Mouse (Mus musculus): ENCODE results near the gene Slc35e1. TPM values are rescaled to one million over a fixed set of nuclear protein-coding genes. Genes with fewer than 3 reads are reported as not detected.
A peak's percentile ranks its signal among the peaks of the same experiment; 100 is the strongest.

Gene Slc35e1
- total and polyA plus RNA-seq, 2 experiments from 2014 or later = 12.0 to 69.4 TPM

GRCm38 (mm10) chr8:72513158-72513557, 20.7 kb upstream of the Slc35e1 start:
- Histone ChIP-seq H3K9ac (replicated peaks; ENCODE audit: low read length, poor library complexity, severe bottlenecking) (no peak overlapping the region), H3K4me1 (ENCODE audit: insufficient read depth, low read length) (no peaks in the 10 kb centered on the region), H3K27me3 (ENCODE audit: insufficient read depth, low read length) (no peaks in the 10 kb centered on the region), H3K4me2 (ENCODE audit: low read depth, low read length, poor library complexity, severe bottlenecking) (no peak overlapping the region), H3K9me3 (ENCODE audit: low read length) (no peaks in the 10 kb centered on the region), H3K36me3 (ENCODE audit: insufficient read depth, low read length) (no peaks in the 10 kb centered on the region), H3K27ac (ENCODE audit: low read depth, low read length) (no peak overlapping the region), H3K4me3 (ENCODE audit: low read depth, low read length) (no peak overlapping the region)
- TF ChIP-seq CTCF (IDR thresholded peaks at IDR 0.05) = no peak
- ATAC-seq (ENCODE audit: low FRiP score) = no peak
- DNase-seq (ENCODE audit: low spot score) = no peak
- WGBS = 64% methylated on average over 1 of the region's 1 CpGs

DNA sequence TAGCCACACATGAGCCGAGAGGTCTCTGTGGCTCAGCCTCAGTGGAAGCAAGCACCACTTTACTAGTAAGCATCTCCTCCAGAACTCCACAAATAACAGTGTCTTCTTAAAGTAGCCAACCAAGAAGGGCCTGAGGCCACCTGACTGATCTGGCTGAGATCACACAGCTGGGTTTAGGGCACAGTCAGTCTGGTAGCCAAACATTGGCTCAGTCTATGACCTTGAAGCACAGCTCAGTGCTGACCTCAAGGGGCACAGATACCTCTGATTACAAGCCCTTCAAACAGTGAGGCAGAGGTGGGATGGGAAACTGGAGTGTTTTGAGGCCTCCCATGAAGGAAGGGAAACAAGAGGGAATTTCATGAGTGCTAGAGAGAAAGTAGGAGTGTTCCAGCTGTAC, 20.2 kb upstream of the Slc35e1 start:
- no peaks in the 10 kb centered on the region for H3K4me1 ChIP-seq (ENCODE audit: insufficient read depth, low read length)
- H3K27me3 ChIP-seq (ENCODE audit: insufficient read depth, low read length) = no peaks in the 10 kb centered on the region
- no peak overlapping the region for H3K4me3 ChIP-seq (ENCODE audit: low read depth, low read length)
- no peaks in the 10 kb centered on the region for H3K9me3 ChIP-seq (ENCODE audit: low read length)
- no peaks in the 10 kb centered on the region for H3K36me3 ChIP-seq (ENCODE audit: insufficient read depth, low read length)
- no peak overlapping the region for H3K9ac ChIP-seq (replicated peaks; ENCODE audit: low read length, poor library complexity, severe bottlenecking)
- no peak for TF ChIP-seq CTCF (IDR thresholded peaks at IDR 0.05)
- WGBS = 93% methylated on average over 1 of the region's 1 CpGs
- DNase-seq (ENCODE audit: low spot score) = no peak
- H3K4me2 ChIP-seq (ENCODE audit: low read depth, low read length, poor library complexity, severe bottlenecking) = no peak overlapping the region
- ATAC-seq (ENCODE audit: low FRiP score) = no peak
- H3K27ac ChIP-seq (ENCODE audit: low read depth, low read length) = no peak overlapping the region

DNA sequence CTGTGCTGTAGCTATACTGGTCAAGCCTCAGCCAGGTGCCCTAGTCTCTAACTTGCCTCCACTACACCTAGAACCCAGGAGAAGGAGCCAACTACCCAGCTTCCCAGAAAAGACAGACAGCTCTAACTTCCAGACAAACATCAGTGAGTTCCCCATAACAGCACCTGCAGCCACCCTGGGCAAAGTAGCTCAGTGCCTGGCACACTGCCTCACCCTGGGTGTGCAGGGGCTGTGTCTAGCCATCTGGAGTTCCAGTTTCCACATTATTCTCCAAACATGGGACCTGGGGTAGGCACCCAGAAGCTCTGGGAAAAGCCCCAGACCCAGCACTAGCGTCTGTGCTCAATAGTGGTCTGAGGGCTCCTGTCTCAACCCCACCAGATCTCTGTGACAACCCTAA, 15.1 kb upstream of the Slc35e1 start:
- Histone ChIP-seq H3K27me3 (ENCODE audit: insufficient read depth, low read length) (no peaks in the 10 kb centered on the region), H3K9ac (replicated peaks; ENCODE audit: low read length, poor library complexity, severe bottlenecking) (no peak overlapping the region), H3K27ac (ENCODE audit: low read depth, low read length) (no peak overlapping the region), H3K36me3 (ENCODE audit: insufficient read depth, low read length) (no peaks in the 10 kb centered on the region), H3K9me3 (ENCODE audit: low read length) (no peaks in the 10 kb centered on the region), H3K4me2 (ENCODE audit: low read depth, low read length, poor library complexity, severe bottlenecking) (no peak overlapping the region), H3K4me1 (ENCODE audit: insufficient read depth, low read length) (no peaks in the 10 kb centered on the region), H3K4me3 (ENCODE audit: low read depth, low read length) (no peak overlapping the region)
- ATAC-seq (ENCODE audit: low FRiP score) (no peak), DNase-seq (ENCODE audit: low spot score) (no peak)
- TF ChIP-seq CTCF (IDR thresholded peaks at IDR 0.05) = no peak
- WGBS = 72% methylated on average over 1 of the region's 1 CpGs

- H3K27ac ChIP-seq (ENCODE audit: low read depth, low read length) = no peak overlapping the region
- H3K9ac ChIP-seq (replicated peaks; ENCODE audit: low read length, poor library complexity, severe bottlenecking) = no peak overlapping the region
- DNase-seq (ENCODE audit: low spot score) = no peak
- H3K4me3 ChIP-seq (ENCODE audit: low read depth, low read length) = no peak overlapping the region
- no peak; the same call in 1 of the 2 replicates for ATAC-seq (ENCODE audit: low FRiP score)
- no peaks in the 10 kb centered on the region for H3K4me1 ChIP-seq (ENCODE audit: insufficient read depth, low read length)
- no peaks in the 10 kb centered on the region for H3K36me3 ChIP-seq (ENCODE audit: insufficient read depth, low read length)
- TF ChIP-seq CTCF (IDR thresholded peaks at IDR 0.05) = no peak
- no peak overlapping the region for H3K4me2 ChIP-seq (ENCODE audit: low read depth, low read length, poor library complexity, severe bottlenecking)
- no peaks in the 10 kb centered on the region for H3K27me3 ChIP-seq (ENCODE audit: insufficient read depth, low read length)
- H3K9me3 ChIP-seq (ENCODE audit: low read length) = no peaks in the 10 kb centered on the region
These were observed 12.4 kb upstream of the Slc35e1 start for GRCm38 (mm10) chr8:72504637-72505314.

DNA sequence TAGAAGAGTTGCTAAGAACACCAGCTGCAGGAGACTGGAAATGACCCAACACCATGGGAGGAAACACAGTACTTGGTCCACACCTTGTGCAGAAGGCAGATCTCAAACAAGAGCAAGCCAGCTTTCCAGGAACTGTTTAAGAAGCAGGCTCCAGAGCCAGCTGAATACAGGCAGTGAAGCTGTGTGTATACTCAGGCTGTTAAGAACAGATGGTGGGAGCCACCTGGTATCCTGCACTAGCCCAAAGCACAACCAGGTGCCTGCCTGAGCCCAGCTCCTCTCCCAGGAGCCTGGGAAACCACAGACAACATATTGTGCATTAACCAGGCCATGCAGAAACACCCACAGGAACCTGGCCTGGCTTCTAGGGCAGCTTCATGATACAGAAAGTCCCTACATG, 11.7 kb upstream of the Slc35e1 start:
- TF ChIP-seq CTCF (IDR thresholded peaks at IDR 0.05) = no peak
- H3K27ac ChIP-seq (ENCODE audit: low read depth, low read length) = no peak overlapping the region
- H3K4me1 ChIP-seq (ENCODE audit: insufficient read depth, low read length) = no peaks in the 10 kb centered on the region
- H3K27me3 ChIP-seq (ENCODE audit: insufficient read depth, low read length) = no peaks in the 10 kb centered on the region
- DNase-seq (ENCODE audit: low spot score) = peak; percentile 46
- no peak for ATAC-seq (ENCODE audit: low FRiP score)
- no peak overlapping the region for H3K4me2 ChIP-seq (ENCODE audit: low read depth, low read length, poor library complexity, severe bottlenecking)
- H3K4me3 ChIP-seq (ENCODE audit: low read depth, low read length) = no peak overlapping the region
- H3K36me3 ChIP-seq (ENCODE audit: insufficient read depth, low read length) = 0 out of 2 replicates have a peak, but pooled peaks cover 3% of the 10 kb centered on the region
- no peaks in the 10 kb centered on the region for H3K9me3 ChIP-seq (ENCODE audit: low read length)
- H3K9ac ChIP-seq (replicated peaks; ENCODE audit: low read length, poor library complexity, severe bottlenecking) = no peak overlapping the region

GRCm38 (mm10) chr8:72500521-72500931, 8.1 kb upstream of the Slc35e1 start:
- no peaks in the 10 kb centered on the region for H3K9me3 ChIP-seq (ENCODE audit: low read length)
- H3K27ac ChIP-seq (ENCODE audit: low read depth, low read length) = no peak overlapping the region
- peaks cover 20% of the 10 kb centered on the region for H3K36me3 ChIP-seq (ENCODE audit: insufficient read depth, low read length)
- no peak overlapping the region for H3K4me2 ChIP-seq (ENCODE audit: low read depth, low read length, poor library complexity, severe bottlenecking)
- H3K4me1 ChIP-seq (ENCODE audit: insufficient read depth, low read length) = no peaks in the 10 kb centered on the region
- no peaks in the 10 kb centered on the region for H3K27me3 ChIP-seq (ENCODE audit: insufficient read depth, low read length)
- ATAC-seq (ENCODE audit: low FRiP score) = no peak
- H3K9ac ChIP-seq (replicated peaks; ENCODE audit: low read length, poor library complexity, severe bottlenecking) = no peak overlapping the region
- 89% methylated on average over 1 of the region's 1 CpGs for WGBS
- TF ChIP-seq CTCF (IDR thresholded peaks at IDR 0.05) = no peak
- no peak overlapping the region for H3K4me3 ChIP-seq (ENCODE audit: low read depth, low read length)
- DNase-seq (ENCODE audit: low spot score) = no peak

Measured in midbrain, postnatal 0 days (tissue).